Mouse (Mus musculus) embryo, embryonic 10 days (tissue): ENCODE results near the gene Olfr961.

Experiments used
- DNase-seq: peaks from one replicate; pipeline ENCODE4 v3.0.0-alpha.2; 2015; ENCODE audit warnings: low spot score

The Olfr961 gene

DNA sequence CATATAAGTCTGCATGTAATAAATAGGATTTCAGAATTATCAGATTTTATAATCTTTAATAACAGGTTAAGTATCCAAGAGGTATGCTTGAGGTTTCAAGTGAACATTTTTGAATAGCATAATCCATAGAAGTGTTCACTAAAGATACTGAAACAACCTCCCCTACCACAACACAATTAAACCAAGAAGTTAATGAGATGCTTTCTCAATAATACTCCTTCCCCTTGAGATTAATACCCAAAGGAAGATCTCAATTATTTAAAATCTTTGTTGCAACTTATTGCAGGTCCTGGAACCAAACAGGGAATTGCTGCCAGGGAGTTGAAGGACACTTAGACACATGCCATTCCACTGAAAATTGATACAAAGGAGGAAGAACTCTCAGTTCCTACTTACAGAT is at the start of gene Olfr961:
Olfr961 (plus strand) TSS at position 301 of the 400 bp plus-strand sequence.
- DNase-seq: no peak

DNA sequence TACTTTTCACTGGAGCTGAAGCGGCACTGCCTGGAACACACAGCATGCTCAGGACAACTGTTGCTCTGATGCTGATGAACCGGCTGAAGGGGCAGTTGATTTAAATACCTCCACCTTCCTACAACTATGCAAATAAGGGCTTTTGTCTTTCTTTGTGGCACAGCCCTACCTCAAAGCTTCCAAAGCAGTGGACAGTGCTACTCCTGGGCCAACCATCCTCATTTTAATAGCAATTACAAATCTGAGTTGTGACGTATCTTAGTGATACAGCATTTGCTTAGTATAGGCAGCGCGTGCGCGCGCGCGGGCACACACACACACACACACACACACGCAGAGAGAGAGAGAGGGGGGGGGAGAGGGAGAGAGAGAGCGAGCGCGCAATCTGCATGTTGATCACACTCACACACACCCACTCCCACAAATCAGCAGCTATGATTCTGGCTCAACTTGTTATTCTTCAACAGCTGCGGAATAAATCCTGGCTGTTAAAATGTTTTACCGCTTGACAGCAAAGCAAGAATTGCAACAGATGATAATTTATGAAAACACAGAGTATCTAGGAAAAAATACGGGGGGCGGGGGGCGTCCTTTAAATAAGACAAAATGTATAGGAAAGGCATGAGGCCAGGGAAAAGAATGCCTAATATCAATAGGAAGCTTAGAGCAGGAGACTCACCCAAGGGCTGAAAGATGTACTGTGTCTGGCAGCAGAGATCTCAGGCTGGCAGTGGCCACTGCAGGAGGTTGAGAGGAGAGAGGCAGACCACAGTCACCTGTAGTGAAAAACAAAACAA is 42.2 kb upstream of the Olfr961 start:
- DNase-seq: peak; percentile 49

DNA sequence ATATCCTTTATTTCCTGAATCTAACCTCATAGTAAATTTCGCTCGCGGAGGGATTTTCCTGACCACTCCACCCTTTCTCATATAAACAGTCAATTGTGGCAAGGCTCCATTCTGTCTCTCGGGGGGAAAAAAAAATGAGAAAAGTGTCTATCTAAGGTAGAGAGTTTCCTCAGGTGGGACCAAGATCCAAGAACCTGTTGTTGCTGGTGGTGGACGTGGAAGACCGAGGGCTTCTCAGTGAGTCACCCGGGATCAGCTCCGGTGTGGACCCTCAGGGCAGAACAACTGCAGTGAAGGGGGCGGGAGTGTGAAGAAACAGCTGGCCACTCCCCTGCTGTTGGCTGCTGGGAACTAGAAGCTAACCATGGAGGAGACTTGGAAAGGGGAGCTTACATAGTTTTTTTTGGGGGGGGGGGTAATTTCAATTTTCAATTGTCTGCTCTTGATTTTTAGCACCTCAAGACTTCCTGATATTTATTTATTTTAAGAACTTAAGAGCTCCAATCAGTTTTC is 41.5 kb upstream of the Olfr961 start:
- DNase-seq: peak; percentile 68

DNA sequence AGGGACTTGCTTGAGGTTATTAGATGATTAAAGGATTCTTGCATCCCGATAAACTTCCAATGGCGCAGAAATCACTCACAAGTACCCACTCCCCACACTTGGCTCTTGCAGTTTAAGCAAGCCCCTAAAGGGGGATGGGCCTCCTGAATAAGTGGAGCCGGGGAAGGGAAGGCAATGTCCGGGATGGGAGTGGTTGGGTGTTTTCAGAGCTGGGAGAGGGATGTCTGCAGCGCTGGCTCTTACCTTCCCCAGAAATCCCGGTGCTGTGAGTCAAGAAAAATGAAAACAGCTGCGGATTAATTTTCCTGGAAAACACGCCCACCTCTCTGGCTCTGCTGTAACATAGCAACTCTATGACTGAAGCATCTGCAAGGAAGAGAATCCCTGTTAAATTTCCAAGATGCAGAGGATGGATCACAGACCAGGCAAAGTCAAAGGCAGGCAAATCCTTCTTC is 40.9 kb upstream of the Olfr961 start, which contains the start of gene AW551984:
AW551984 (minus strand) TSS at position 405 of the 455 bp plus-strand sequence.
- peak; percentile 61 for DNase-seq

DNA sequence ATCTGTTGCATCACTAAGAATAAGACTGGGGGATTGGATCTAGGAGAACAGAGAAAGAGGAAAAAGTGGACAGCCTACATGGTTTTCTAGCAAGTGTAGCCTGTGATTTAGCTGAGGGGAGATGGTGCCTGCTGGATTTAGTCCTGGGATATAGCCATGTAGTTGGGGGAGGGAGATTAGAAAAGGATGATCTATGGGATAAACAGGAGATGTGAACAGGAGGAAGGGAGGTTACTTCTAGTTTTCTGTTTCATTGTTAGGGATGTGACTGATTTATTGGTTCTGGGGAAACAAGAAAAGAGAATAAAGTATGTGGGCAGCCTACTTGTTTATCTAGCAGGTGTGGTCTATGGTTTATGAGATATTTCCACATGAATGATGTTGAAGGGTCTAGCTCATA is 36.4 kb upstream of the Olfr961 start:
- DNase-seq: no peak

DNA sequence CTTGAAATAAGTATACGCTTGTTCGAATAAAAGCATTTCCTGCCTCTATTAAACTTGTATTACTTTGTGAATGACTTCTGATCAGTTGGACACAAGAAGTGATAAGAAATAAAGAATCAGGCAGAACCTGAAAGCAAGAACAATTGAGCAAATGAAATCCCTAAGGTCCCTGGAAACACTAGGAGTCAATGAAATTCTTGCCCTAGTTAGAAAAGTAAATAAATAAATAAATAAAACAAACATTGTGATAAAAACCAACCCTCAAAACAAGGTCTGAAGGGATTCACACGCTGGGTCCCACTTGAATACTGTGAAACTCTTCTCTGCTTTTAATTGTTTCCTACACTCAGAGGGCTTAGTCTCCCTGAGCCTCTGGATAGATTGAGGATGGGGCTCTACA is 34.5 kb upstream of the Olfr961 start, which contains the start of gene Olfr148:
Olfr148 (plus strand) TSS at position 301 of the 400 bp plus-strand sequence.
- no peak for DNase-seq

DNA sequence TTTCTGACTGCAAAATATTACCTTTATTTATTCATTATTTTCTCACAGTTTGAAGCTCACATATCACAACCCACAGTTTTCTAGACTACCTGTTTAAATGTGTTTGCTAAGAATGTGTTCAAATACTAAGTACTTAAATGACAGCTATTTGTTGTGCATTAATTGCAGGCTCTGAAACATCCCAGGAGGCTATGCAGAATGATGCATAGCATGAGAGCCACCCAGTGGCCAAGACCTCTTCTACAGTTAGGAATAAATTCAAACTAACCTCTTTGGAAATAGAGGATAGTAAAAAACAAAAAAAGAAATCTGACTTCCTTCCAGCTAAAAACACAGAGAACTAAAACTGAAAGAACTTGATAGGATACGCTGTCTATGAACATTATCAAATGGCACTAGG is 32.9 kb upstream of the Olfr961 start:
- DNase-seq: peak; percentile 55

DNA sequence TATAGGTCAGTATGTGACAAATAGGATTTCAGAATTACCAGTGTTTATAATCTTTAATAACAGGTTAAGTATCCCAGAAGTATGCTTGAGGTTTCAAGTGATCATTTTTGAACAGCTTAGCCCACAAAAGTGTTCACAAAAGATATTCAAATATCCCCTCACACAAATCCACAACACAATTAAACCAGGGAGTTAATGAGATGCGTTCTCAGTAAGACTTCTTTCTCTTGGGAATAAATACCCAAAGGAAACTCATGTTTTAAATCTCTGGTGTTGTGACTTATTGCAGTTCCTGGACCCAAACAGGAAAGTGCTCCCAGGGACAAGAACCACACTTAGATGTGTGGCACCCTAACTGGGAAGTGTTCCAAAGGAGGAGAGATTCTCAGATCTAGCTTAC is 23.8 kb upstream of the Olfr961 start, which contains the start of gene Olfr960:
Olfr960 (plus strand) TSS at position 301 of the 400 bp plus-strand sequence.
- no peak for DNase-seq

DNA sequence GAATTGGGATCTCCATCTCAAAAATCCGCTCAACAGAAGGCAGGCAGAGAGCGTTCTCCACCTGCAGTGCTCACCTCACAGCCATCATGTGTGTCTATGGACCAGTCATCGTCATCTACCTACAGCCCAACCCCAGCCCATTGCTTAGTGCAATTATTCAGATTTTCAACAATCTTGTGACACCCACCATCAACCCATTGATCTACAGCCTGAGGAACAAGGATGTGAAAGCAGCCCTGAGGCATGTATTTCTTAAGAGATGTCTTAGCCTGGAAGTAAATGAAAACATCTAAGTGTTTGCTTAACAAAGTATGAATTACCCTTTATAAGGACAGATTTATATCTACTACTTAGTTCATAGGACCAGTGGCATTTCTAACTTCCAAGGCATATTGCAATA is 21.1 kb upstream of the Olfr961 start:
- no peak for DNase-seq

DNA sequence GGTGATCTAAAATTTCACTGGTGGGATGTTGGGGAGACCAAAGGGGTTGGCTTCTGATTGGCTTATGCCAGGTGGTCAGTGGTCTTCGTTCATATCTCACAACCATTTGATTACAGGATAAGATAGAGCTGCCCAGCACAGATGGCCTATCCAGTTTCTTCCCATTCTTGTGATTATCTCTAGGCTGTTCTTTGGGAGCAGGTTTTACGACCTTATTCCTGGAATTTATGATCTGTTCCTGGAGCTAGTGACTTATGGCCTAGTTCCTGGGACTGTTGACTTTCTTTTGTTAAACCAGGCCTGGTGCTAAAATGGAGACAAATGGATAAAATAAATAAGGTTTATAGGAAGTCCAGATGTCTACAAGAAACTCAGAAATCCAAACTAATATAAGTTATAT is 20.2 kb upstream of the Olfr961 start:
- no peak for DNase-seq

DNA sequence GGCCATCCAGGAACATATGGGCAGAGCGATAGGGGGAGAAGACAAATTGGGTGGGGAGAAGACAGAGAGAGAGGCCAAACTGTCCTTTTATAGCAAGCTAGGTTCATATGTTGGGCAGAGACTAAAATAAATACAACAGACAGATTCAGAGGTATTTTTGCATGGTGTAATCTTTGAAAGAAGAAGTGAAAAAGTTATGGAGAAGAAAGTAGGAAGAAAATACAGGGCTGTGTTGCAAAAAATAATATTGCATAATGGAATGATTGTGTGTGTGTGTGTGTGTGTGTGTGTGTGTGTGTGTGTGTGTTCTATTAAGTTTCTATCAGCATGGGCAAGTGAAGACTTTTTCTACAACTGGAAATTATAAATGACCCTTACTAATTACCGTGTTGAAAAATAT is 15.8 kb upstream of the Olfr961 start:
- DNase-seq: no peak

DNA sequence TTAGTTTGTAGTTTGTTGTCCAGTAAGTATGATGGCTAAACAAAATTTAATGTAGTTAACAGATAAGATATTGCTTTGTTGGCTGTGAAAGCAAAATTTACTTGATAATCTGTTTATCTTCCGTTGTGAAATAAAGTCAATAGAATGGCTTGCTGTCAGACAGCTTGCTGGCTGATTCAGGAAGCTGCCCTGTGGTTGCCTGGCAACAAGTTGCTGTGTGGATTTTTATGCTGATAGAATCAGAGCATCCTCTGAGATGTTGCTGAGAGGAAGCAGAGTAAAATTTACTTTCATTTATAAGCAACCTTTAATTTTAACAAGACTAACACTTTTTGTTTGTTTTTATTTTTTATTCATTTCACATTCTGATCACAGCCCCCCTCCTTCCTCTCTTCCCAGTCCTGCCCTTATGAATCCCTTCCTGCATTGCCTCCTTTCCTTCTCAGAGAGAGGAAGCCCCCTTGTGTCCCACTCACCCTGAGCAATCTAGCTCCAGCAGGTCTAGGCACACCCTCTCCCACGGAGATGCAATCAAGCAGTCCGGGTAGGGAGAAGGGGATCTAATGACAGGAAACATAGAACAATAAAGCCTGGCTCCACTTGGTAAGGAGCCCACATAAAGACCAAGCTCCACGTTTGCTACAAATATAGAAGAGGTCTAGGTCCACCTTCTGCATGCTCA is 10.8 kb upstream of the Olfr961 start:
- DNase-seq: no peak

DNA sequence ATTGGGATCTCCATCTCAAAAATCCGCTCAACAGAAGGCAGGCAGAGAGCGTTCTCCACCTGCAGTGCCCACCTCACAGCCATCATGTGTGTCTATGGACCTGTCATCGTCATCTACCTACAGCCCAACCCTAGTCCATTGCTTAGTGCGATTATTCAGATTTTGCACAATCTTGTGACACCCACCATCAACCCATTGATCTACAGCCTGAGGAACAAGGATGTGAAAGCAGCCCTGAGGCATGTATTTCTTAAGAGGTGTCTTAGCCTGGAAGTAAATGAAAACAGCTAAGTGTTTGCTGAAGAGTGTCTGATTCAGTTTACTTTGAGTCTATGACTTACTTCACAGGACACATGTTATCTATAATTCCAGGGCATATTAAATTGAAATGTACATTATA is 2.5 kb downstream of the Olfr961 start:
- no peak for DNase-seq

DNA sequence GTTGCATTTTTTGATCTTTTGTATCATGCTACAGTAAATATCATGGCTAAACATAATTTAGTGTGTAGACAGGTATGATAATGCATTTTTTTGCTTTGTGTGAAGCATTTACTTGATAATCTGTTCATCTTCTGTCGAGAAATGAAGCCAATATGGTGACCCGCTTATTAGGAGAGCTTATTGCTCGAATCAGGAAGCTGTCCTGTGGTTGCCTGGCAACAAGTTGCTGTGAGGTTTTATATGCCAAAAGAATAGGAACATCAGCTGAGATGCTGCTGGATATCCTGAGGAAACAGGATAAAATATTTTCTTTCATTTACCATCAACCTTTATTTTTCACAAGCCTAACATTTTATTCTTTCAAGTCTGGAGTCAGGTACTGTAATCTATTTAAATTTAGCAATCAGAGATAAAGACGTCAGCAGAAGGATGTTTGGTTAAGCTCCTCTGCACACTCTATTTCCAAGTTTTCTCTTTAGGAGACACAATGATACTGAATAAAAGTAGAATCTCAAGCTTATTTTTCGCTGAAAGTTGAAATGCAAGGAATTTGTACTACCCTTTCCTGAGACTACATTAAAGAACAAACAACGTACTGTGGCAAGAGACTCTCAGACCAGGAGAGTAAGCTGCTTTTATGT is 10.0 kb downstream of the Olfr961 start:
- no peak for DNase-seq

DNA sequence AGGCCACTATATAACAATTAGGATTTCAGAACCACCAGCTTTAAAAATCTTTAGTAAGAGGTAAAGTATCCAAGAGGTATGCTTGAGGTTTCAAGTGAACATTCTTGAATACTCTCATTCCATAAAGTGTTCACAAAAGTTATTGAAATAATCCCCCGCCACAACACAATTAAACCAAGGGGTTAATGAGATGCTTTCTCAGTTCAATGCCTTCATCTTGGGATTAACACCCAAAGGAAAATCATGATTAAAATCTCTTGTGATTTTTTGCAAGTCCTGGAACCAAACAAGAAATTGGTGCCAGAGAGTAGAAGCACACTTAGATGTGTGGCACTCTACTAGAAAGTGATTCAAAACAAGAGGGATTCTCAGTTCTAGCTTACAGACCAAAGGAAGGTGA is 22.0 kb downstream of the Olfr961 start, which contains the start of gene Olfr963:
Olfr963 (plus strand) TSS at position 301 of the 400 bp plus-strand sequence.
- DNase-seq: no peak

DNA sequence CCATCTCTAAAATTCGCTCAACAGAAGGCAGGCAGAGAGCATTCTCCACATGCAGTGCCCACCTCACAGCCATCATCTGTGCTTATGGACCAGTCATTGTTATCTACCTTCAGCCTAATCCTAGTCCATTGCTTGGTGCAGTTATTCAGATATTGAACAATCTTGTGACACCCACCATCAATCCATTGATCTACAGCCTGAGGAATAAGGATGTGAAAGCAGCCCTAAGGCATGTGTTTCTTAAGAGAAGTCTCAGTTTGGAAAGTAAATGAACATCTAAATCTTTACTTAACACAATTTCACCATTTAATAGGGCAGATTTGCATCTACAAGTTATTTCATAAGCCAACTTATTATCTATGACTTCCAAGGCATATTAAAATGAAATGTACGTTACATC is 24.8 kb downstream of the Olfr961 start:
- no peak for DNase-seq

DNA sequence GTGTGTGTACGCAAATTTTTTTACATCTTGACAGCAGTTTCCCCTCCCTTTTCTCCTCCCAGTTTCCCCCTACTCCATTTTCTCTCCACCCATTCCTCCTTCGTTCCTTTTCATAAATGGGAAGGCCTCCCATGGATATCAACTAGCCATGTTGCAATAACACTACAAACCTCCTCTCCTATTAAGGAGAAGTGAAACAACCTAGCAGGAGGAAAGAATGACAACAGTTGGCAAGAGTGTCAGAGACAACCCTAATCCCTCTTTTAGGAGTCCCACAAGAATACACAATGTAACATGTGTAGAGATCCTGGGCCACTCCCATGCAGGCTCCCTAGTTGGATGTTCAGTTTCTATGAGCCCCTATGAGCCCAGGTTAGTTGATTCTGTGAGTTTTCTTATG is 29.9 kb downstream of the Olfr961 start:
- no peak for DNase-seq

DNA sequence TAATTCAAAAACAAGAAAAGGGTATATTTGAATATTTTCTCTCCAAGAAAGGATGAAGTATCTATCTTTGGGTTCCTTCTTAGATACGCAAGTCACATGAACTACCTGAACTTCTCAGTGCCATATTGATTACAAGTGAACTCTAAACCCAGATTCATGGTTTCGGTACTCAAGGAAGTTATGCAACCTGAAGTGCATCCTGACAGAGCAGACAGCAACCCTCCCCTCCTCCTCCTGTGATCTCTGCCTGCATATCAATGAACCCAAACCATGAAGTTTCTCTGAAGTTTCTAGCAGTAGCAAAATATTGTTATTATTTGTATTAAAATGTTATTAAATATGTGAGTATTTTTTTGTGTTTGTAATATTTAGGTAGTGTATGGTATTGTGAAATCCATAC is 33.7 kb downstream of the Olfr961 start:
- DNase-seq: no peak

DNA sequence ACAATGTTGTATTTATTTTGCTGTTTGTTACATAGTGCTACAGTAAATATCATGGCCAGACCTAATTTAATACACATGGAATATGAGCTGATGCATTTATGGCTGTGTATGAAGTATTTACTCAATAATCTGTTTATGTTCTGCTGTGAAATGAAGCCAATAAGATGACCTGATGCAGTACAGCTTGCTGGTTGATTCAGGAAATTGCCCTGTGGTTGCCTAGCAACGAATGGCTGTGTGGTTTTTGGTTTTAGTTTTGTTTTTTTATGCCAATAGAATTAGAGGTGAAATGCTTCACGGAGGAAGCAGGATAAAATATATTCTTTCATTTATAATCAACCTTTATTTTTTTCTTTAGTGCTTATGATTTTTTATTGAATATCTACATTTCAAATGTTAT is 34.4 kb downstream of the Olfr961 start:
- DNase-seq: no peak
